Mouse (Mus musculus) CH12.LX (cell line): ENCODE results near the gene Ptprk.

Experiments
- CTCF ChIP-seq, 2 experiments: IDR thresholded peaks in 1 of 2; conservative IDR thresholded peaks in 1 of 2; 2 replicates each; pipeline ENCODE4 v1.5.1; 2011 to 2012; ENCODE audit warnings: low read depth in 2 of 2, low read length in 2 of 2, improper control_type of control experiment in 1 of 2, inconsistent platforms in 1 of 2, mild to moderate bottlenecking in 1 of 2, moderate library complexity in 1 of 2
- ELF1 ChIP-seq: IDR thresholded peaks from 2 replicates; pipeline ENCODE4 v1.6.1; 2014; ENCODE audit warnings: low read depth, mild to moderate bottlenecking, inconsistent platforms, low read length, improper control_type of control experiment
- GABPA ChIP-seq: IDR thresholded peaks from 2 replicates; pipeline ENCODE4 v1.6.1; 2012; ENCODE audit warnings: low read depth, low read length, improper control_type of control experiment, inconsistent platforms; ENCODE audit not compliant: insufficient replicate concordance
- HCFC1 ChIP-seq: IDR thresholded peaks from 2 replicates; pipeline ENCODE4 v1.6.1; 2012; ENCODE audit warnings: low read depth, mild to moderate bottlenecking, inconsistent platforms, low read length, improper control_type of control experiment
- IRF4 ChIP-seq: IDR thresholded peaks from 2 replicates; pipeline ENCODE4 v1.6.1; 2014; ENCODE audit warnings: low read depth, mild to moderate bottlenecking, inconsistent platforms, low read length, improper control_type of control experiment
- KAT2A ChIP-seq: IDR thresholded peaks from 2 replicates; pipeline ENCODE4 v1.6.1; 2012; ENCODE audit warnings: low read length, improper control_type of control experiment, inconsistent platforms; ENCODE audit not compliant: insufficient replicate concordance
- MAX ChIP-seq: IDR thresholded peaks from 2 replicates; pipeline ENCODE4 v1.6.1; 2011; ENCODE audit warnings: low read length, improper control_type of control experiment
- MAZ ChIP-seq: IDR thresholded peaks from 2 replicates; pipeline ENCODE4 v1.6.1; 2012; ENCODE audit warnings: low read depth, mild to moderate bottlenecking, inconsistent platforms, low read length, improper control_type of control experiment, moderate library complexity
- NELFE ChIP-seq: IDR thresholded peaks from 2 replicates; pipeline ENCODE4 v1.6.1; 2011; ENCODE audit warnings: low read depth, low read length, improper control_type of control experiment
- POLR2A ChIP-seq: IDR thresholded peaks from 2 replicates; pipeline ENCODE4 v1.6.1; 2011; ENCODE audit warnings: low read depth, mild to moderate bottlenecking, improper control_type of control experiment, low read length
- POLR2AphosphoS2 ChIP-seq: IDR thresholded peaks from 2 replicates; pipeline ENCODE4 v1.6.1; 2011; ENCODE audit warnings: low read depth, low read length, improper control_type of control experiment
- USF1 ChIP-seq: IDR thresholded peaks from 2 replicates; pipeline ENCODE4 v1.6.1; 2014; ENCODE audit warnings: low read depth, mild to moderate bottlenecking, inconsistent platforms, low read length, improper control_type of control experiment
- ZC3H11A ChIP-seq: IDR thresholded peaks from 2 replicates; pipeline ENCODE4 v1.6.1; 2012; ENCODE audit warnings: low read depth, mild to moderate bottlenecking, inconsistent platforms, low read length, improper control_type of control experiment

- no peak for TF ChIP-seq POLR2AphosphoS2
- TF ChIP-seq HCFC1, result no peak
- no peak for TF ChIP-seq ZC3H11A
- TF ChIP-seq CTCF (conservative IDR thresholded peaks at IDR 0.05 in 1 of 2, IDR thresholded peaks at IDR 0.05 in 1 of 2; ENCODE audit: low read depth in 2 of 2, low read length in 2 of 2), result no peak
- no peak for TF ChIP-seq ELF1
- no peak for TF ChIP-seq POLR2A
- TF ChIP-seq KAT2A, result no peak
- no peak for TF ChIP-seq GABPA
- TF ChIP-seq NELFE, result no peak
- TF ChIP-seq MAX, result no peak
- no peak for TF ChIP-seq USF1
- no peak for TF ChIP-seq MAZ
- TF ChIP-seq IRF4, result no peak
These were observed 542.6 kb downstream of the Ptprk start for GRCm38 (mm10) chr10:28617203-28617602.
